Mouse (Mus musculus) liver, embryonic 14.5 days (tissue): Measurements from ENCODE around the gene Shisa8. TPM values are rescaled to one million over a fixed set of nuclear protein-coding genes. Genes with fewer than 3 reads are reported as not detected.
A peak's percentile ranks its signal among the peaks of the same experiment; 100 is the strongest.

Experiments used
- ATAC-seq: fragments of 200-750 bp; cut with Nextera tagmentation; 2 replicates; pipeline ENCODE4 v1.8.0; 2017; ENCODE audit warnings: moderate number of reproducible peaks, mild to moderate bottlenecking, moderate library complexity; ENCODE audit not compliant: insufficient read depth
- DNase-seq, 3 experiments: peaks; one replicate each; pipeline ENCODE4 v3.0.0-alpha.2; 2012 to 2013; ENCODE audit warnings: low read depth in 3 of 3, low spot score in 3 of 3
- H3K27ac ChIP-seq: fragments of 300-500 bp; sonication (generic); 2 replicates; pipeline ENCODE4 v1.5.1; 2014; ENCODE audit warnings: moderate library complexity, mild to moderate bottlenecking, control low read depth, inconsistent platforms
- H3K27me3 ChIP-seq: fragments of 300-500 bp; sonication (generic); 2 replicates; pipeline ENCODE4 v1.6.1; 2014; ENCODE audit warnings: mild to moderate bottlenecking, low read length, moderate library complexity; ENCODE audit not compliant: control insufficient read depth, insufficient read depth
- H3K36me3 ChIP-seq: fragments of 300-500 bp; sonication (generic); replicated peaks from 2 replicates; pipeline ENCODE4 v1.6.1; 2014; ENCODE audit warnings: low read depth; ENCODE audit not compliant: control insufficient read depth, insufficient read depth
- H3K4me1 ChIP-seq, 2 experiments: fragments of 200-500 bp in 1 of 2; fragments of 300-500 bp in 1 of 2; sonication (generic) in 1 of 2; replicated peaks; 2 replicates each; pipeline ENCODE4 v1.6.1; 2012 to 2014; ENCODE audit warnings: antibody characterized with exemption in 1 of 2, inconsistent platforms in 1 of 2, low read length in 1 of 2; ENCODE audit not compliant: control insufficient read depth in 2 of 2, insufficient read depth in 2 of 2
- H3K4me2 ChIP-seq: fragments of 300-500 bp; sonication (generic); 2 replicates; pipeline ENCODE4 v1.6.1; 2014; ENCODE audit warnings: low read depth, mild to moderate bottlenecking, control low read depth, moderate library complexity
- H3K4me3 ChIP-seq, 2 experiments: fragments of 200-500 bp in 1 of 2; fragments of 300-500 bp in 1 of 2; sonication (generic) in 1 of 2; 2 replicates each; pipeline ENCODE4 v1.5.1; 2012 to 2014; ENCODE audit warnings: low read depth in 2 of 2, low read length in 2 of 2, mild to moderate bottlenecking in 2 of 2, control low read depth in 1 of 2, inconsistent platforms in 1 of 2, moderate library complexity in 1 of 2; ENCODE audit not compliant: insufficient read depth in 1 of 2
- H3K9ac ChIP-seq: fragments of 300-500 bp; sonication (generic); replicated peaks from 2 replicates; pipeline ENCODE4 v1.6.1; 2014; ENCODE audit warnings: mild to moderate bottlenecking, control low read depth, moderate library complexity
- H3K9me3 ChIP-seq: fragments of 300-500 bp; sonication (generic); 2 replicates; pipeline ENCODE4 v1.6.1; 2016; ENCODE audit warnings: low read length, mixed read lengths; ENCODE audit not compliant: control insufficient read depth
- CTCF ChIP-seq: IDR thresholded peaks from 2 replicates; pipeline ENCODE4 v1.5.1; 2016; ENCODE audit warnings: antibody characterized with exemption, low read depth, control low read depth
- EP300 ChIP-seq: IDR thresholded peaks from 2 replicates; pipeline ENCODE4 v1.6.1; 2016; ENCODE audit warnings: antibody characterized with exemption, low read depth
- WGBS: fragments of 180-500 bp; shearing (Covaris S2); extraction: QIAGEN DNeasy Blood & Tissue Kit; methylation state at CpG from one replicate; pipeline ENCODE4 v1.1.7; 2014; ENCODE audit not compliant: insufficient replicate concordance; 5-methylcytosine and 5-hydroxymethylcytosine counted together
- polyA plus RNA-seq, 2 experiments: library from polyadenylated mRNA; depleted of rRNA in 1 of 2; stranded (reverse) in 1 of 2; unstranded in 1 of 2; fragments of >200 nt; fragmentation: Nextera tagmentation in 1 of 2; extraction: Ambion mirVana in 1 of 2; gene quantifications; 2 replicates each; pipeline versions ENCODE4 v1.2.1 to v1.2.3; 2012 to 2014

The Shisa8 gene
- polyA plus RNA-seq, 2 experiments, result 0.05 to 0.15 TPM

- Histone ChIP-seq H3K4me1 (no peaks in the 10 kb centered on the region), H3K36me3 (no peaks in the 10 kb centered on the region), H3K9ac (no peak overlapping the region), H3K4me3 (no peak overlapping the region), H3K27me3 (peaks cover 60% of the 10 kb centered on the region), H3K27ac (no peak overlapping the region), H3K9me3 (no peaks in the 10 kb centered on the region), H3K4me2 (no peak overlapping the region)
- TF ChIP-seq CTCF, result no peak
- TF ChIP-seq EP300, result no peak
- 41% methylated on average over 11 of the region's 11 CpGs for WGBS
- ATAC-seq, result no peak
- no peak for DNase-seq
Observed at GRCm38 (mm10) chr15:82215332-82216046, 2.9 kb upstream of the Shisa8 start.

GRCm38 (mm10) chr15:82213222-82213621 is 607 bp upstream of the Shisa8 start:
- H3K9me3 ChIP-seq, result no peaks in the 10 kb centered on the region
- no peaks in the 10 kb centered on the region for H3K4me1 ChIP-seq
- no peaks in the 10 kb centered on the region for H3K36me3 ChIP-seq
- H3K27me3 ChIP-seq, result peaks cover 72% of the 10 kb centered on the region
- H3K4me3 ChIP-seq, result no peak overlapping the region
- WGBS, result 21% methylated on average over 4 of the region's 4 CpGs
- H3K9ac ChIP-seq, result no peak overlapping the region
- no peak for TF ChIP-seq CTCF
- no peak for TF ChIP-seq EP300
- no peak for DNase-seq
- no peak overlapping the region for H3K4me2 ChIP-seq
- no peak overlapping the region for H3K27ac ChIP-seq
- ATAC-seq, result no peak

- Histone ChIP-seq H3K36me3 (no peaks in the 10 kb centered on the region), H3K27ac (no peak overlapping the region), H3K4me2 (peak overlapping the region; percentile 38), H3K27me3 (peaks cover 79% of the 10 kb centered on the region), H3K4me1 (no peaks in the 10 kb centered on the region), H3K9ac (no peak overlapping the region), H3K9me3 (no peaks in the 10 kb centered on the region), H3K4me3 (peak overlapping the region; percentile 1 to 27; a peak in 3 of 4 replicates)
- DNase-seq (no peak), ATAC-seq (no peak)
- TF ChIP-seq CTCF, result no peak
- no peak for TF ChIP-seq EP300
- WGBS, result under 1% methylated on average over 112 of the region's 112 CpGs
Observed at GRCm38 (mm10) chr15:82211911-82212751, 484 bp downstream of the Shisa8 start.

GRCm38 (mm10) chr15:82211281-82211680 is 1.3 kb downstream of the Shisa8 start:
- no peaks in the 10 kb centered on the region for H3K36me3 ChIP-seq
- no peak for ATAC-seq
- DNase-seq, result no peak
- 8% methylated on average over 11 of the region's 11 CpGs for WGBS
- no peak overlapping the region for H3K4me3 ChIP-seq
- H3K27me3 ChIP-seq, result peaks cover 78% of the 10 kb centered on the region
- H3K9me3 ChIP-seq, result no peaks in the 10 kb centered on the region
- H3K9ac ChIP-seq, result no peak overlapping the region
- H3K4me2 ChIP-seq, result no peak overlapping the region
- H3K27ac ChIP-seq, result no peak overlapping the region
- H3K4me1 ChIP-seq, result no peaks in the 10 kb centered on the region
- no peak for TF ChIP-seq EP300
- TF ChIP-seq CTCF, result no peak

GRCm38 (mm10) chr15:82210801-82211200 is 1.8 kb downstream of the Shisa8 start:
- no peak for ATAC-seq
- H3K36me3 ChIP-seq, result no peaks in the 10 kb centered on the region
- no peak for DNase-seq
- TF ChIP-seq CTCF, result no peak
- no peak for TF ChIP-seq EP300
- H3K4me1 ChIP-seq, result no peaks in the 10 kb centered on the region
- no peak overlapping the region for H3K9ac ChIP-seq
- WGBS, result 52% methylated on average over 1 of the region's 1 CpGs
- no peak overlapping the region for H3K4me3 ChIP-seq
- no peaks in the 10 kb centered on the region for H3K9me3 ChIP-seq
- H3K27me3 ChIP-seq, result peaks cover 73% of the 10 kb centered on the region
- no peak overlapping the region for H3K27ac ChIP-seq
- H3K4me2 ChIP-seq, result no peak overlapping the region
